Mouse (Mus musculus): ENCODE results near the gene Dclk2.

DNA sequence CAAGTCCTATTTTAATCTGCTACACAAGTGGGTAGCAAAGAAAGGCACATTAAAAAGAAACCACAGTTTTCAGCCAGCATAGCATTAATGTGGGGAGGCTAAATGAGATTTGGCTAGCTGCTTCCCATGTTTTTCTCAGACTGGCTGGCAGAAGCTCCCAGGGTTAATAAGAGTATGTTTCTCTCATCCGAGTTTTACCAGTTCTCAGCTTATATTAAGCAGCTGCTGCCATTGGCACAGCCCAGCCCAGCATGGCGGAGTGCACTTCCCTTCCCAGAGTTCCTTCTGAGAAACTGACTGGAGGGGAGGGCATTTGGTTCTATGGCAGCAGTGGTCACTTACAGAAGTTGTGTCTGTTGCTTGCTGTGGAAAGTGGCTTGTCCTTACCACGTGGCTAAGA is 181.8 kb downstream of the Dclk2 start:
- TF ChIP-seq CTCF (IDR thresholded peaks at IDR 0.05; ENCODE audit: borderline replicate concordance, extremely low read depth, insufficient read depth, insufficient read length) (no peak), POLR2A (IDR thresholded peaks at IDR 0.05; ENCODE audit: borderline replicate concordance, extremely low read depth, insufficient read depth, insufficient read length, poor library complexity, severe bottlenecking) (no peak)

Data from brain, embryonic 14.5 days (tissue).